Mouse (Mus musculus) heart, postnatal 0 days (tissue): Measurements from ENCODE around the gene Cachd1.

Experiments
- CTCF ChIP-seq: IDR thresholded peaks from 2 replicates; pipeline ENCODE4 v1.5.1; 2016; ENCODE audit warnings: antibody characterized with exemption, control low read depth, low read depth
- EP300 ChIP-seq: IDR thresholded peaks from 2 replicates; pipeline ENCODE4 v1.6.1; 2016; ENCODE audit warnings: antibody characterized with exemption, low read depth

GRCm38 (mm10) chr4:101043691-101044090 lies 267.2 kb downstream of the Cachd1 start:
- TF ChIP-seq EP300 (no peak), CTCF (no peak)
